Mouse (Mus musculus) CH12.LX (cell line): Measurements from ENCODE around the gene Kcnj10. TPM values are rescaled to one million over a fixed set of nuclear protein-coding genes. Genes with fewer than 3 reads are reported as not detected.

ENCODE experiments used
- DNase-seq: peaks from one replicate; pipeline ENCODE4 v3.0.0-alpha.2; 2013; ENCODE audit errors: extremely low read depth
- H3K27ac ChIP-seq: 2 replicates; pipeline ENCODE4 v1.5.1; 2012; ENCODE audit warnings: low read depth, mild to moderate bottlenecking, control low read depth, moderate library complexity; ENCODE audit not compliant: insufficient read depth
- H3K27me3 ChIP-seq: replicated peaks from 2 replicates; pipeline ENCODE3; 2012; ENCODE audit warnings: inconsistent platforms
- H3K36me3 ChIP-seq, 2 experiments: replicated peaks in 1 of 2; 2 replicates each; pipeline versions ENCODE3 to v1.6.1; 2012; ENCODE audit warnings: inconsistent platforms in 1 of 2, low read length in 1 of 2, mild to moderate bottlenecking in 1 of 2, mixed read lengths in 1 of 2, moderate library complexity in 1 of 2; ENCODE audit not compliant: control insufficient read depth in 1 of 2, insufficient read depth in 1 of 2
- H3K4me1 ChIP-seq, 2 experiments: 2 replicates each; pipeline ENCODE4 v1.6.1; 2012; ENCODE audit warnings: inconsistent platforms in 1 of 2, moderate library complexity in 1 of 2; ENCODE audit not compliant: insufficient read depth in 2 of 2, control insufficient read depth in 1 of 2
- H3K4me2 ChIP-seq: 2 replicates; pipeline ENCODE4 v1.6.1; 2012; ENCODE audit warnings: low read depth, mild to moderate bottlenecking, control low read depth; ENCODE audit not compliant: poor library complexity, insufficient read depth, severe bottlenecking
- H3K4me3 ChIP-seq, 3 experiments: fragments of 150-350 bp in 1 of 3; sonication (generic) in 1 of 3; replicated peaks in 1 of 3; 2 replicates each; pipeline versions ENCODE3 to v1.5.1; 2011 to 2012; ENCODE audit warnings: low read depth in 2 of 3, low read length in 2 of 3, mild to moderate bottlenecking in 2 of 3, moderate library complexity in 2 of 3, control low read depth in 1 of 3, improper control_type of control experiment in 1 of 3, inconsistent platforms in 1 of 3, mixed read lengths in 1 of 3; ENCODE audit not compliant: poor library complexity in 1 of 3
- H3K79me2 ChIP-seq: replicated peaks from 2 replicates; pipeline ENCODE4 v1.6.1; 2012; ENCODE audit warnings: mild to moderate bottlenecking, moderate library complexity; ENCODE audit not compliant: control insufficient read depth, poor library complexity, insufficient read depth, severe bottlenecking; ENCODE audit errors: extremely low read depth
- H3K9ac ChIP-seq: 2 replicates; pipeline ENCODE4 v1.6.1; 2012; ENCODE audit warnings: low read depth, mild to moderate bottlenecking, control low read depth, moderate library complexity; ENCODE audit not compliant: insufficient read depth
- H3K9me3 ChIP-seq: replicated peaks from 2 replicates; pipeline ENCODE3; 2012; ENCODE audit warnings: low read length, inconsistent platforms, mixed read lengths
- CHD1 ChIP-seq: IDR thresholded peaks from 2 replicates; pipeline ENCODE4 v1.6.1; 2012; ENCODE audit warnings: low read depth, low read length, improper control_type of control experiment, inconsistent platforms
- CHD2 ChIP-seq: IDR thresholded peaks from 2 replicates; pipeline ENCODE4 v1.6.1; 2011; ENCODE audit warnings: low read length, improper control_type of control experiment
- E2F4 ChIP-seq: IDR thresholded peaks from 2 replicates; pipeline ENCODE4 v1.6.1; 2011; ENCODE audit warnings: low read depth, low read length, improper control_type of control experiment; ENCODE audit not compliant: insufficient replicate concordance
- ELF1 ChIP-seq: IDR thresholded peaks from 2 replicates; pipeline ENCODE4 v1.6.1; 2014; ENCODE audit warnings: low read depth, mild to moderate bottlenecking, inconsistent platforms, low read length, improper control_type of control experiment
- EP300 ChIP-seq: IDR thresholded peaks from 2 replicates; pipeline ENCODE4 v1.6.1; 2011; ENCODE audit warnings: low read length, improper control_type of control experiment
- ETS1 ChIP-seq: conservative IDR thresholded peaks from 2 replicates; pipeline ENCODE4 v1.6.1; 2012; ENCODE audit warnings: low read depth, mild to moderate bottlenecking, inconsistent platforms, low read length, improper control_type of control experiment, moderate library complexity
- GABPA ChIP-seq: IDR thresholded peaks from 2 replicates; pipeline ENCODE4 v1.6.1; 2012; ENCODE audit warnings: low read depth, low read length, improper control_type of control experiment, inconsistent platforms; ENCODE audit not compliant: insufficient replicate concordance
- HCFC1 ChIP-seq: IDR thresholded peaks from 2 replicates; pipeline ENCODE4 v1.6.1; 2012; ENCODE audit warnings: low read depth, mild to moderate bottlenecking, inconsistent platforms, low read length, improper control_type of control experiment
- IRF4 ChIP-seq: IDR thresholded peaks from 2 replicates; pipeline ENCODE4 v1.6.1; 2014; ENCODE audit warnings: low read depth, mild to moderate bottlenecking, inconsistent platforms, low read length, improper control_type of control experiment
- JUN ChIP-seq: IDR thresholded peaks from 2 replicates; pipeline ENCODE4 v1.6.1; 2011; ENCODE audit warnings: low read depth, mild to moderate bottlenecking, low read length, improper control_type of control experiment, moderate library complexity; ENCODE audit not compliant: insufficient read depth
- JUND ChIP-seq: conservative IDR thresholded peaks from 2 replicates; pipeline ENCODE4 v1.6.1; 2011; ENCODE audit warnings: low read depth, low read length, improper control_type of control experiment
- KAT2A ChIP-seq: IDR thresholded peaks from 2 replicates; pipeline ENCODE4 v1.6.1; 2012; ENCODE audit warnings: low read length, improper control_type of control experiment, inconsistent platforms; ENCODE audit not compliant: insufficient replicate concordance
- MAFK ChIP-seq: IDR thresholded peaks from 2 replicates; pipeline ENCODE4 v1.6.1; 2011; ENCODE audit warnings: low read length, improper control_type of control experiment; ENCODE audit not compliant: insufficient replicate concordance
- MAX ChIP-seq: IDR thresholded peaks from 2 replicates; pipeline ENCODE4 v1.6.1; 2011; ENCODE audit warnings: low read length, improper control_type of control experiment
- MAZ ChIP-seq: IDR thresholded peaks from 2 replicates; pipeline ENCODE4 v1.6.1; 2012; ENCODE audit warnings: low read depth, mild to moderate bottlenecking, inconsistent platforms, low read length, improper control_type of control experiment, moderate library complexity
- MYC ChIP-seq: IDR thresholded peaks from 2 replicates; pipeline ENCODE4 v1.6.1; 2011; ENCODE audit warnings: low read depth, mild to moderate bottlenecking, improper control_type of control experiment, low read length
- NELFE ChIP-seq: IDR thresholded peaks from 2 replicates; pipeline ENCODE4 v1.6.1; 2011; ENCODE audit warnings: low read depth, low read length, improper control_type of control experiment
- NRF1 ChIP-seq: IDR thresholded peaks from 2 replicates; pipeline ENCODE4 v1.6.1; 2014; ENCODE audit warnings: low read depth, mild to moderate bottlenecking, inconsistent platforms, low read length, improper control_type of control experiment, moderate library complexity
- PAX5 ChIP-seq: IDR thresholded peaks from 2 replicates; pipeline ENCODE4 v1.6.1; 2012; ENCODE audit warnings: low read length, inconsistent platforms, mixed read lengths
- POLR2A ChIP-seq: IDR thresholded peaks from 2 replicates; pipeline ENCODE4 v1.6.1; 2011; ENCODE audit warnings: low read depth, mild to moderate bottlenecking, improper control_type of control experiment, low read length
- POLR2AphosphoS2 ChIP-seq: IDR thresholded peaks from 2 replicates; pipeline ENCODE4 v1.6.1; 2011; ENCODE audit warnings: low read depth, low read length, improper control_type of control experiment
- RAD21 ChIP-seq: IDR thresholded peaks from 2 replicates; pipeline ENCODE4 v1.6.1; 2011; ENCODE audit warnings: low read depth, mild to moderate bottlenecking, low read length, improper control_type of control experiment, moderate library complexity
- SIN3A ChIP-seq: IDR thresholded peaks from 2 replicates; pipeline ENCODE4 v1.6.1; 2012; ENCODE audit warnings: low read length, improper control_type of control experiment, inconsistent platforms
- SMC3 ChIP-seq: IDR thresholded peaks from 2 replicates; pipeline ENCODE4 v1.6.1; 2011; ENCODE audit warnings: low read depth, low read length, improper control_type of control experiment
- TBP ChIP-seq: conservative IDR thresholded peaks from 2 replicates; pipeline ENCODE4 v1.6.1; 2011; ENCODE audit warnings: low read depth, low read length, improper control_type of control experiment
- TCF12 ChIP-seq: IDR thresholded peaks from 2 replicates; pipeline ENCODE4 v1.6.1; 2014; ENCODE audit warnings: low read depth, mild to moderate bottlenecking, inconsistent platforms, low read length, improper control_type of control experiment
- UBTF ChIP-seq: IDR thresholded peaks from 2 replicates; pipeline ENCODE4 v1.6.1; 2012; ENCODE audit warnings: low read depth, mild to moderate bottlenecking, inconsistent platforms, low read length, improper control_type of control experiment, moderate library complexity
- USF1 ChIP-seq: IDR thresholded peaks from 2 replicates; pipeline ENCODE4 v1.6.1; 2014; ENCODE audit warnings: low read depth, mild to moderate bottlenecking, inconsistent platforms, low read length, improper control_type of control experiment
- USF2 ChIP-seq: conservative IDR thresholded peaks from 2 replicates; pipeline ENCODE4 v1.6.1; 2011; ENCODE audit warnings: low read depth, low read length, improper control_type of control experiment
- ZC3H11A ChIP-seq: IDR thresholded peaks from 2 replicates; pipeline ENCODE4 v1.6.1; 2012; ENCODE audit warnings: low read depth, mild to moderate bottlenecking, inconsistent platforms, low read length, improper control_type of control experiment
- ZKSCAN1 ChIP-seq: IDR thresholded peaks from 2 replicates; pipeline ENCODE4 v1.6.1; 2012; ENCODE audit warnings: low read depth, inconsistent platforms, low read length, improper control_type of control experiment, borderline replicate concordance
- ZMIZ1 ChIP-seq: IDR thresholded peaks from 2 replicates; pipeline ENCODE4 v1.6.1; 2012; ENCODE audit warnings: low read depth, mild to moderate bottlenecking, inconsistent platforms, low read length, improper control_type of control experiment
- ZNF384 ChIP-seq: IDR thresholded peaks from 2 replicates; pipeline ENCODE4 v1.6.1; 2012; ENCODE audit warnings: low read depth, low read length, improper control_type of control experiment, inconsistent platforms
- dilution Hi-C: fragments of 300-500 bp; cut with MboI; formaldehyde crosslinking; loops from 2 replicates; pipeline ENCODE4 v1.14.3; 2020; ENCODE audit warnings: low sequenced_read_pairs; ENCODE audit not compliant: extremely low pct_unique_long_range_greater_than_20kb, extremely low pct_ligation_motif_present
- in situ Hi-C: fragments of 300-500 bp; cut with MboI; formaldehyde crosslinking; loops from 3 replicates; pipeline ENCODE4 v1.14.3; 2019; ENCODE audit warnings: low sequenced_read_pairs, low pct_ligation_motif_present, low pct_unique_long_range_greater_than_20kb, mixed read lengths
- polyA plus RNA-seq: library from polyadenylated mRNA; unstranded; fragments of >175 nt; gene quantifications from 2 replicates; pipeline ENCODE4 v1.2.1, GENCODE M21; 2012; ENCODE audit warnings: low read depth; ENCODE audit not compliant: insufficient read length
- total RNA-seq, 2 experiments: library from RNA; depleted of rRNA; stranded (reverse); fragments of 300-350 nt in 1 of 2; fragments of >200 nt in 1 of 2; gene quantifications; 2 replicates each; pipeline ENCODE4 v1.2.3; 2012 to 2014

The Kcnj10 gene
- total and polyA plus RNA-seq, 3 experiments: 0.06 to 0.13 TPM; not detected in 1

DNA sequence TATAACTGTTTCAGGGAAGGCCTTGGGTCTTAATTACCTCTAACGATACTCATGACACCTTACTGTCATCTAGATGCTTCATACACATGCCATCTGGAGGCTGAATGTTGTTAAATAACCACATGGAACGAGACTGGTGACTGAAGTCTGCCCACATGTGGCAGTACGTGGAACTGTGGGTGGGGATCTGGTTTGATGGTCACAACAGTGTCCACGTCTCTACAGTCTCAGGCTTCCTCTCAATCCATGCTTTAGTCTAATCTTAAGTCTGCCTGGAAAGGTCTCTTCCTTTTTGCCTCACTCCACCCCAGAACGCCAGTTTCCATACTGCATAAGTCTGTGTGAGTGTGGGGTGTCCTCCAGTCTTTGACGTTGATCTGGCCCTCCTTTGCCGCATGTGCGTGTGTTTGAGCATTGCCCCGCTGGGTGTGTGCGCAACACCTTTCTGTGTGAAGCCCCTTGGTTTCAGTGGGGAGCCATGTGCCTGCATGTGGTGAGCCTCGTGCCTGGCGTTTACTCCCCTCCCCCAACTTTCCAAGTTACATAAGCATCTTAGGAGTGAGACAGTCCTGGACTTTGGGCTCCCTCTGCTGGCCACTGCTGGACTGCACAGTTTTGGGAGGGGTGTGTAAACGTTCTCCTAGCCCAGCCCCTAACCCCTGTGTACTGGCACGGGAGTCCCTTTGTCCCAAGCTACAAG is 31.2 kb upstream of the Kcnj10 start (continued):
- TF ChIP-seq E2F4 (no peak), SMC3 (peak; percentile 86), JUND (peak; percentile 32), PAX5 (no peak), TCF12 (peak; percentile 72; the same call in 1 of the 2 replicates), USF2 (no peak), MAX (peak; percentile 99), GABPA (peak; percentile 28; the same call in 1 of the 2 replicates), MAFK (no peak)
- TF ChIP-seq, all 38 proteins: peak for 24

DNA sequence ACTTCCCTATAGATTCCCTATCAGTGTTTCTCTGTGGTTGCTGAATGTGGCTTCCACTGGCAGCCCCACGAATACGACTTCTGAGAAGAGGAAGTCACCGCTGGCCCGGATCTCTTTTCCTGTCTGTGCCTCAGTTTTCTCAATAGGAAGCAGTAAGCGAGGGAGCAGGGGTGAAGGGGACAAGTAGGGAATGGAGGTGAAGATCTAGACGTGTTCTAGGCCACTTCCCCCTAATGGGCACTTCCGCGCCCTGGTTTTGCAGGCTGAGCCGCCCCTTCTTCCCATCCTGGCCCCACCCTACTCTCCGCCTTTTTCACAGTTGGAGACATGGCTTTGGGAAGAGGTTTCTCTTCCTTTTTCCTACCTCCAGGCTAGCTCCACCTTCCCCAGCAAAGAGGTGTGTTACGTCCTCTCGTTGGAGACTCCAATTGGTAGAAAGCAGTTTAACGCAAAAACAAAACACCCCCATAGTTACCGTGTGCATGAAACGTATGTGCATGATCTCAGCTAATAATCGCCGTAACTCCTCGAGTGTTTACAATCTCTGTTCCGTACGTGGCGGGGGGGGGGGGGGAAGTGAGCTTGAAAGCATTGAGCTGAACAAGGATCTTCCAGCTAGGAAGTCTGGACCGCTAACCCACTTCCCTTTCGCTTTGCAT is 29.6 kb upstream of the Kcnj10 start:
- peak overlapping the region; percentile 69 to 70 (median 70) for H3K4me3 ChIP-seq
- peak overlapping the region; percentile 37 for H3K27ac ChIP-seq
- dilution Hi-C loops (no loop called here), in situ Hi-C loops (loop anchor here (5.0 to 25.0 kb wide), 3 partner anchors 164 to 499 kb away; partner anchors contain the start of genes Dcaf8 and Vangl2)
- H3K4me2 ChIP-seq: peak overlapping the region; percentile 90
- peak; percentile 54 for DNase-seq
- H3K27me3 ChIP-seq: no peaks in the 10 kb centered on the region
- no peaks in the 10 kb centered on the region for H3K9me3 ChIP-seq
- no peaks in the 10 kb centered on the region for H3K79me2 ChIP-seq
- H3K9ac ChIP-seq: peak overlapping the region; percentile 60
- peaks cover 0 to 7% of the 10 kb centered on the region in 2 experiments for H3K36me3 ChIP-seq
- H3K4me1 ChIP-seq: peaks cover 14 to 78% of the 10 kb centered on the region in 2 experiments
- TF ChIP-seq CHD1 (no peak; the same call in 1 of the 2 replicates), TCF12 (no peak), KAT2A (0 out of 2 replicates have a peak, but pooled peaks have one; percentile 13), CHD2 (no peak), NELFE (no peak), SIN3A (no peak), POLR2AphosphoS2 (no peak), USF2 (no peak), E2F4 (no peak), ZMIZ1 (peak; percentile 36; the same call in 1 of the 2 replicates), GABPA (no peak), ZKSCAN1 (no peak), NRF1 (no peak), IRF4 (no peak), ZC3H11A (no peak), MAZ (no peak), JUN (no peak), PAX5 (no peak), ZNF384 (no peak), USF1 (no peak), MYC (0 out of 2 replicates have a peak, but pooled peaks have one; percentile 26), HCFC1 (no peak), TBP (0 out of 2 replicates have a peak, but pooled peaks have one; percentile 20), MAFK (no peak), JUND (no peak), MAX (no peak), POLR2A (0 out of 2 replicates have a peak, but pooled peaks have one; percentile 25), UBTF (no peak), ETS1 (no peak), RAD21 (no peak), EP300 (no peak), ELF1 (peak; percentile 71)
